Mouse (Mus musculus): ENCODE measurements around the gene Mns1.

DNA sequence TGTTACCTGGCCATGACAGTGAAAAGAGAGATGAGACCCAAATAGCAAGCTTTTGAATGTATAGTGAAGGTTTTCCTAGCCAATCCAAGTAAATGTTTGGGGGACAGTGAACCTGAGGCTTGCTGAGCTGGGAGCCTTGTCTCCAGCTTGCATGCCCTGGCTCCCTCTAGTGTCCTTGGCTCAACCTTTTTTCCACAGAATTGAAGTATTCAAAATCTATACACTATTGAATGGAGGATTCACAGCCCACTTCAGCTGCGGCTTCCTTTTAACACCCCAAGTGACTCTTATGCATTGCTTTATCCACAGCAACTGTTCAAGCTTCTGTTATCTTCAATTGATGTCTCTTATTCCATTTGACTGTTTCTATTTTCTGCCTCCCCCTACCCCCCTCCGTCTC lies 26.1 kb upstream of the Mns1 start:
- TF ChIP-seq CTCF (IDR thresholded peaks at IDR 0.05; ENCODE audit: insufficient read depth, low read length) (no peak), POLR2A (IDR thresholded peaks at IDR 0.05; ENCODE audit: borderline replicate concordance, extremely low read depth, low read depth, low read length) (no peak)

Measured in lung, adult 2 months (tissue).